In genomic region chr1:119525004-119525444, GRCm38 (mm10) we compare ENCODE assay signal across 8 mouse cellular contexts. TPM values are rescaled to one million over a fixed set of nuclear protein-coding genes. Genes with fewer than 3 reads are reported as not detected.
DNase-seq lines count a peak whose midpoint lies in the region; ATAC-seq lines count a peak whose summit lies in the region.

No protein-coding gene starts in this region.

- peak; percentile 55 for DNase-seq in left cerebral cortex, postnatal 4 days
- DNase-seq in left cerebral cortex, postnatal 25 days (ENCODE audit: low spot score in 2 of 2) = no peak
- peak; percentile 50 to 61 for DNase-seq in cerebellum, postnatal 14 days
- peak; percentile 61 for DNase-seq in kidney, postnatal 14 days
- DNase-seq in thymus, postnatal 14 days = no peak
- no peak for DNase-seq in c-Kit-positive CD71-positive TER-119-positive erythroid progenitor cells, embryonic 14.5 days (ENCODE audit: low spot score)

- ATAC-seq in heart, embryonic 13.5 days (ENCODE audit: extremely low read depth, insufficient number of reproducible peaks, low FRiP score, low TSS enrichment) = no peak
- ATAC-seq in midbrain, embryonic 12.5 days (ENCODE audit: low FRiP score, low read depth) = no peak

- H3K4me3 ChIP-seq in heart, embryonic 13.5 days = peak overlapping the region; percentile 77
- H3K4me3 ChIP-seq in midbrain, embryonic 12.5 days = peak overlapping the region; percentile 68

- H3K36me3 ChIP-seq in heart, embryonic 13.5 days = peaks cover 34% of the 10 kb centered on the region
- peaks cover 31% of the 10 kb centered on the region for H3K36me3 ChIP-seq in midbrain, embryonic 12.5 days

- 13% methylated on average over 5 of the region's 5 CpGs for WGBS in heart, embryonic 13.5 days
- 21% methylated on average over 5 of the region's 5 CpGs for WGBS in midbrain, embryonic 12.5 days

- peak overlapping the region; percentile 95 for H3K4me2 ChIP-seq in heart, embryonic 13.5 days
- H3K4me2 ChIP-seq in midbrain, embryonic 12.5 days (replicated peaks) = peak overlapping the region; percentile 92

- intact Hi-C loops in left cerebral cortex, postnatal 4 days (cut with DNase I) = no loop called here
- intact Hi-C loops in left cerebral cortex, postnatal 25 days (cut with DNase I) = no loop called here

- peaks cover 10% of the 10 kb centered on the region for H3K9me3 ChIP-seq in heart, embryonic 13.5 days
- no peaks in the 10 kb centered on the region for H3K9me3 ChIP-seq in midbrain, embryonic 12.5 days

- H3K27me3 ChIP-seq in heart, embryonic 13.5 days (replicated peaks) = no peaks in the 10 kb centered on the region
- H3K27me3 ChIP-seq in midbrain, embryonic 12.5 days = no peaks in the 10 kb centered on the region

- peak overlapping the region; percentile 90 for H3K9ac ChIP-seq in heart, embryonic 13.5 days
- H3K9ac ChIP-seq in midbrain, embryonic 12.5 days (replicated peaks) = peak overlapping the region; percentile 78

- H3K4me1 ChIP-seq in heart, embryonic 13.5 days = peaks cover 31% of the 10 kb centered on the region
- peaks cover 23% of the 10 kb centered on the region for H3K4me1 ChIP-seq in midbrain, embryonic 12.5 days

- peak overlapping the region; percentile 89 for H3K27ac ChIP-seq in heart, embryonic 13.5 days (replicated peaks)
- H3K27ac ChIP-seq in midbrain, embryonic 12.5 days (replicated peaks) = no peak overlapping the region

RNA-seq across cellular contexts. Expression of gene Tmem185b, which starts 0.9 kb away (rescaled TPM):
- total RNA-seq in left cerebral cortex, postnatal 4 days (2021) = 10 to 100 TPM; 14.1 to 15.3 TPM
- total RNA-seq in left cerebral cortex, postnatal 25 days (2021) = 10 to 100 TPM; 13.9 to 18.5 TPM
- polyA plus RNA-seq in heart, embryonic 13.5 days (2015; fragmentation: Nextera tagmentation; extraction: Ambion mirVana) = 22.1 and 24.2 TPM in 2 replicates
- 20.0 and 22.4 TPM in 2 replicates for polyA plus RNA-seq in midbrain, embryonic 12.5 days (2016; fragmentation: Nextera tagmentation; extraction: Ambion mirVana)

RNA-seq across cellular contexts. Expression of gene Ralb, which starts 20.4 kb away (rescaled TPM):
- 10 to 100 TPM; 42.5 to 43.0 TPM for total RNA-seq in left cerebral cortex, postnatal 4 days (2021)
- 10 to 100 TPM; 22.7 to 24.0 TPM for total RNA-seq in left cerebral cortex, postnatal 25 days (2021)
- 154 and 158 TPM in 2 replicates for polyA plus RNA-seq in heart, embryonic 13.5 days (2015; fragmentation: Nextera tagmentation; extraction: Ambion mirVana)
- polyA plus RNA-seq in midbrain, embryonic 12.5 days (2016; fragmentation: Nextera tagmentation; extraction: Ambion mirVana) = 73.0 and 83.5 TPM in 2 replicates

Comparison
In these comparisons a context has a peak if more than half of its experiments do, and no peak if none do; other contexts are left out.
1. DNase-seq: peak in left cerebral cortex, postnatal 4 days (single experiment), cerebellum, postnatal 14 days (2 of 2) and kidney, postnatal 14 days (single experiment); none in left cerebral cortex, postnatal 25 days (0 of 2), thymus, postnatal 14 days (single experiment) and c-Kit-positive CD71-positive TER-119-positive erythroid progenitor cells, embryonic 14.5 days (single experiment).